Mouse (Mus musculus) spleen, adult 18-20 months (tissue): ENCODE results near the gene Zbtb43.

Source experiments
- DNase-seq, 2 experiments: peaks; one replicate each; pipeline ENCODE4 v3.0.0; 2022; ENCODE audit warnings: mixed read lengths in 2 of 2

The Zbtb43 gene

DNA sequence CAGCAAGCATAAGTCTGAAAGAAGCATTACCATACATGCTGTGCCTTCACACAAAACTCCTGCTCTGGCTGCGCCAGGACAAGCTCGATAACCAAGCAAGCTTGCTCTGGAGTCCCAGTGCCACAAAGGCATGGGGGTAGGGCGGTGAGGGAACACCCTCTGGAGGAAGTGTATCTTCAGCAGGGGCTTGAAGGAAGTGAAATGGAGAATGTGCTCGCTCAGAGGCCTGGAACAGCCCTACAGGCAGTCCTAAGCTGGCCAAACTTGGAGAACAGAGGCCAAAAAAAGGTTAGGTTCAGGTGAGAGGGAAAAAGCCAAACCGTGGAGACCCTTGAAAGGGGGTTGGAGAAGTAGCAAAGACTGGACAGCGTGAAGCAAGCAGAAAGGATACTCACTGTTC lies 39.0 kb downstream of the Zbtb43 start:
- peak in 1 of 2 experiments; percentile 31 for DNase-seq

- no peak for DNase-seq
These were observed 41.5 kb downstream of the Zbtb43 start for GRCm38 (mm10) chr2:33426640-33427398.

DNA sequence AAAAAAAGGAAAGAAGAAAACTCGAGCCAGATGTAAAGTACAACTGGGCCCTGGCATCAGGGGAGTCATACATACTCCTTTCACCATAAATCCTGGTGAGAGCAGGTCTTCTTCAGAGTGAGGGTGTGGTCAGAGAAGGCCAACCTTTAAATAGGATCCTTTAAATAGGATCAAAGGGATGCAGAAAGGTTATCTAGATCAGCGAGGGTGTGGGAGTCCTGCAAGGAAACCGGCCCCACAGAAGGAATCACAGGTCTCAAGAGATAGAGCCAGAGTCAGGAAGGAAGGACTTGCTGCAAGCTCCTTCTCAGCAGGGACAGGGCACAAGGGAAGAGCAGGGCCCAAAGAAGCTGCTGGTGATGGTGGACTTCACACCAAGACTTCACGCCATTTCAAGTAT lies 50.9 kb downstream of the Zbtb43 start:
- DNase-seq, result no peak

DNA sequence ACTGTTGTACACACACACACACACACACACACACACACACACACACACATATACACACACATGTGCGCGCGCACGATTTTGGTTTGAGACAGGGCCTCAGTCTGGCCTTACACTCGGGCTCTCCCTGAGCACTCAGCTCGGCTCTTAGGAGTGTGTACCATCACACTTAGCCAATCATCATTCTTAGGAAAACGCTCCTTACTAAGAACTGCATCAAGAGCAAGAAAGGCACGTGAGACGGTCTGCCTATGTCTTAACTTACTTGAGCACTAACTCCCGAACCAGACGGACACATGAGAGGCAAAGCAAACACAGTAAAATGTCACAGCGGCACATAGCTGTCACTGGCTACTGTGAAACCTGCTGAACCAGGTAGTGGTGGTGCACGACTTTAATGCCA lies 54.3 kb downstream of the Zbtb43 start:
- DNase-seq, result no peak

DNA sequence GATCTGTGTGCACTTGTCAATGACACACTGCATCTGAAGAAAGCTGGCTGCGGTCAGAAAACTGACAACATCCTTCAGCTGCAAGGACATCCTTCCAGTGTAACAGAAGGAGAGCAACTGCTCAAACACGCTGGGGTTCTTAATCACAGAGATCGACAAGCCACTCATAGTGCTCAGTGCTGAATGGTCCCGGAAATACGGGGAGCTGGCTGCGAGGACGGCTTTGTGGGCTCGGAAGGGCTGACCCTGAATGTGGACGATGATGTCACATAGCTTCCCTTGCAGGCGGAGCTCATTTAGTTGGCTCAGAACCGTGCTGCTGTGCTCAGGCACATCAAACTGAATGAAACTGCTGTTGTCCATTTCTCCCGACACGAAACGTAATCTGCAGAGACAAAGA lies 56.2 kb downstream of the Zbtb43 start:
- no peak for DNase-seq

- no peak for DNase-seq
These were observed 64.8 kb downstream of the Zbtb43 start for GRCm38 (mm10) chr2:33403511-33404003.

DNA sequence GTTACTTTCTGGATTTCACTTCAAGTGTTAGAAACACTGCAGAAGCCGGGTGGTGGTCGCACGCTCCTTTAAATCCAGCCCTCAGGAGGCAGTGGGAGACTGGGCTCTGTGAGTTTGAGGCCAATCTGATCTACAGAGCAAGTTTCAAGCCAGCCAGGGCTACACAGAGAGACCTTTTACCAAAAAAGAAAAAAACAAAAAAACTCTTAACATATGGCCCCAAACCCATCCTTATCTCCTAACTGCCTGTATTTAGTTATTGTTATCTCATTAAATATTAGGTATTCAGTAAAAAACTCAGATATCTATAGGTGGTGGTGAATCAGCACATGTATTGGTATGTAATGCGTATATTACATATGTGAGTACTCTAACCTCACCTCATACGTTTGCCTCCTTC lies 65.7 kb downstream of the Zbtb43 start:
- no peak for DNase-seq

DNA sequence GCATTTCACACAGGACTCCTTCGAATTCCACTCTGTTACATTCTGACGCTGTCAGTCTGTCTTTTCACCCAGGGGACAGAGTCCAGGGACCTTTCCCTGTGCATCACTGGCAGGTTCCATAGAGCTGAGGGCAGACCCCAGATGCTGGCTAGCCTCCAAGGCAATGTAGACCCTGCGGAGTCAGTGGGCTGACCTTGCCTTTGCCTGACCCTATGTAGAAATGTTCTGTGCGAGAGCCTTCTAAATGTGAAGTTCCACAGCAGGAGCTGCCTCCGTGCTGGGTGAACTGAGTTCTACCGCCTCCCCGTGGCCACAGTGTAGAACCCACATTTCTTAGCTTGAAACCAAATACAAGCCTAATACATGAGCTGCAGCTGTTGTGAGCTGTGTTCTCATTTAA lies 66.1 kb downstream of the Zbtb43 start:
- DNase-seq, result peak; percentile 13 to 46

DNA sequence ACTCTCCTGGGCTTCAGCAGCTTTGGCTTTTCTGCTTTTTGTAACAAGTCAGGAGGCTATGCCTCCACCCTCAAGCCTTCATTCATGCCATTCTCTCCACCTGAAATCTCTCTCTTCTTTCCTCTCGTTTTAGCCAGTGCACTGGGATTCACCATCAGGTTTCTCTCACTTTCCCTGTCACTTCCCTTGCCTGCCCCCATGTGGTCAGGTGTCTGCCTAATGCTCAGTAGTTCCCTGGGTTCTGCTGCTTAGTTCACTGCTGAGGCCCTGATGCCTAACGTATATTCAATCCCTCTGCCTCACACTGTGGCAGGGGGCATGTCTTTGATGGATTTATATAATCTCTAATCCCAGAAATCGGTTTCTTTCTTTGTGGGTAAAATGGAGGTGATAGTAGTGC lies 67.1 kb downstream of the Zbtb43 start:
- DNase-seq, result no peak

DNA sequence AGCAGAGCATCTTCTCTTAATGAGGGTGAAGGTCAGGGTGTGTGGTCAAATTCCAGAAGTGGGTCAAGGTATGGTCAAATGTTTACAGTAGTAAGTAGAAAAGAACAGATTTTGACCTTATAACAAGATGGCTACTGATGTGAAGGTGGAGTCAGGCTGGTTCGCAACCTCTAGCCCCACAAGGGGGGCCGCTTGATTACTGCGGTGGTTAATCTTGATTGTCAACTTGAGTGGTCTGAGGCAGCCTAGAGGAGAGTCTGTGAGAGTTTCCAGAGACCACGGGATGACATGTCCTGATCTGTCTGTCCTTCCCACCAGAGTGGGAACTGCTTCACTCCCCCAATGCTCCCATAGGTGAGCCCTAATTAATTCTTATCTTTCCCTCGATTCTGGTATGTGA lies 67.8 kb downstream of the Zbtb43 start:
- no peak for DNase-seq
